Mouse (Mus musculus): ENCODE measurements around the gene Prokr1. TPM values are rescaled to one million over a fixed set of nuclear protein-coding genes. Genes with fewer than 3 reads are reported as not detected.
A peak's percentile ranks its signal among the peaks of the same experiment; 100 is the strongest.

Prokr1 gene
- polyA plus RNA-seq, 1 experiment: 0.83 TPM

GRCm38 (mm10) chr6:87545331-87546217 is 45.0 kb downstream of the Prokr1 start:
- Histone ChIP-seq H3K4me3 (replicated peaks; ENCODE audit: extremely low read depth, low read depth, low read length) (no peak overlapping the region), H3K4me1 (ENCODE audit: control insufficient read depth, insufficient read depth, low read length) (peaks cover 5% of the 10 kb centered on the region; the same call in 1 of the 2 replicates)
- DNase-seq: no peak
- WGBS: 29% methylated on average over 1 of the region's 1 CpGs
- TF ChIP-seq POLR2A (IDR thresholded peaks at IDR 0.05; ENCODE audit: borderline replicate concordance, extremely low read depth, low read depth, low read length) (no peak), CTCF (IDR thresholded peaks at IDR 0.05; ENCODE audit: insufficient read depth, low read length) (no peak)

- DNase-seq: peak; percentile 44
- Histone ChIP-seq H3K4me1 (ENCODE audit: control insufficient read depth, insufficient read depth, low read length) (peaks cover 5% of the 10 kb centered on the region; the same call in 1 of the 2 replicates), H3K4me3 (replicated peaks; ENCODE audit: extremely low read depth, low read depth, low read length) (no peak overlapping the region)
- 17% methylated on average over 9 of the region's 9 CpGs for WGBS
- TF ChIP-seq POLR2A (IDR thresholded peaks at IDR 0.05; ENCODE audit: borderline replicate concordance, extremely low read depth, low read depth, low read length): no peak
- TF ChIP-seq CTCF (IDR thresholded peaks at IDR 0.05; ENCODE audit: insufficient read depth, low read length): no peak
Measured at GRCm38 (mm10) chr6:87542027-87542426, 48.5 kb downstream of the Prokr1 start.

- no peak for DNase-seq
- Histone ChIP-seq H3K4me1 (ENCODE audit: control insufficient read depth, insufficient read depth, low read length) (peaks cover 5% of the 10 kb centered on the region; the same call in 1 of the 2 replicates), H3K4me3 (replicated peaks; ENCODE audit: extremely low read depth, low read depth, low read length) (no peak overlapping the region)
- no peak for TF ChIP-seq CTCF (IDR thresholded peaks at IDR 0.05; ENCODE audit: insufficient read depth, low read length)
- no peak for TF ChIP-seq POLR2A (IDR thresholded peaks at IDR 0.05; ENCODE audit: borderline replicate concordance, extremely low read depth, low read depth, low read length)
- WGBS: 63% methylated on average over 6 of the region's 6 CpGs
Measured at GRCm38 (mm10) chr6:87541171-87541571, 49.4 kb downstream of the Prokr1 start.

- DNase-seq: no peak
- TF ChIP-seq POLR2A (IDR thresholded peaks at IDR 0.05; ENCODE audit: borderline replicate concordance, extremely low read depth, low read depth, low read length) (no peak), CTCF (IDR thresholded peaks at IDR 0.05; ENCODE audit: insufficient read depth, low read length) (no peak)
Measured at GRCm38 (mm10) chr6:87538376-87539270, 51.9 kb downstream of the Prokr1 start.

GRCm38 (mm10) chr6:87537678-87538077 is 52.9 kb downstream of the Prokr1 start:
- Histone ChIP-seq H3K4me3 (replicated peaks; ENCODE audit: extremely low read depth, low read depth, low read length) (no peak overlapping the region), H3K4me1 (ENCODE audit: control insufficient read depth, insufficient read depth, low read length) (peaks cover 7% of the 10 kb centered on the region; the same call in 1 of the 2 replicates)
- 67% methylated on average over 5 of the region's 5 CpGs for WGBS
- no peak for DNase-seq
- TF ChIP-seq POLR2A (IDR thresholded peaks at IDR 0.05; ENCODE audit: borderline replicate concordance, extremely low read depth, low read depth, low read length) (no peak), CTCF (IDR thresholded peaks at IDR 0.05; ENCODE audit: insufficient read depth, low read length) (no peak)

More at GRCm38 (mm10) chr6:87538376-87539270, 51.9 kb downstream of the Prokr1 start:
- Histone ChIP-seq H3K4me1 (ENCODE audit: control insufficient read depth, insufficient read depth, low read length) (peaks cover 7% of the 10 kb centered on the region; the same call in 1 of the 2 replicates), H3K4me3 (replicated peaks; ENCODE audit: extremely low read depth, low read depth, low read length) (no peak overlapping the region)
- 70% methylated on average over 15 of the region's 15 CpGs for WGBS

- TF ChIP-seq CTCF (IDR thresholded peaks at IDR 0.05; ENCODE audit: insufficient read depth, low read length) (no peak), POLR2A (IDR thresholded peaks at IDR 0.05; ENCODE audit: borderline replicate concordance, extremely low read depth, low read depth, low read length) (no peak)
- H3K4me1 ChIP-seq (ENCODE audit: control insufficient read depth, insufficient read depth, low read length): peaks cover 2% of the 10 kb centered on the region; the same call in 1 of the 2 replicates
- WGBS: 65% methylated on average over 8 of the region's 8 CpGs
- no peak overlapping the region for H3K4me3 ChIP-seq (replicated peaks; ENCODE audit: extremely low read depth, low read depth, low read length)
- DNase-seq: no peak
Measured at GRCm38 (mm10) chr6:87536270-87536669, 54.3 kb downstream of the Prokr1 start.

- peaks cover 2% of the 10 kb centered on the region; the same call in 1 of the 2 replicates for H3K4me1 ChIP-seq (ENCODE audit: control insufficient read depth, insufficient read depth, low read length)
- WGBS: 25% methylated on average over 9 of the region's 9 CpGs
Measured at GRCm38 (mm10) chr6:87535651-87536050, 54.9 kb downstream of the Prokr1 start.

GRCm38 (mm10) chr6:87534855-87535575 is 55.5 kb downstream of the Prokr1 start:
- TF ChIP-seq POLR2A (IDR thresholded peaks at IDR 0.05; ENCODE audit: borderline replicate concordance, extremely low read depth, low read depth, low read length) (no peak), CTCF (IDR thresholded peaks at IDR 0.05; ENCODE audit: insufficient read depth, low read length) (no peak)
- DNase-seq: no peak
- WGBS: 47% methylated on average over 9 of the region's 9 CpGs
- Histone ChIP-seq H3K4me1 (ENCODE audit: control insufficient read depth, insufficient read depth, low read length) (peaks cover 2% of the 10 kb centered on the region; the same call in 1 of the 2 replicates), H3K4me3 (replicated peaks; ENCODE audit: extremely low read depth, low read depth, low read length) (no peak overlapping the region)

More at GRCm38 (mm10) chr6:87535651-87536050, 54.9 kb downstream of the Prokr1 start:
- H3K4me3 ChIP-seq (replicated peaks; ENCODE audit: extremely low read depth, low read depth, low read length): no peak overlapping the region
- DNase-seq: no peak
- TF ChIP-seq CTCF (IDR thresholded peaks at IDR 0.05; ENCODE audit: insufficient read depth, low read length) (no peak), POLR2A (IDR thresholded peaks at IDR 0.05; ENCODE audit: borderline replicate concordance, extremely low read depth, low read depth, low read length) (no peak)
